Mouse (Mus musculus): Measurements from ENCODE around the gene Trim41. TPM values are rescaled to one million over a fixed set of nuclear protein-coding genes. Genes with fewer than 3 reads are reported as not detected.
A peak's percentile ranks its signal among the peaks of the same experiment; 100 is the strongest.

Gene Trim41
- total and polyA plus RNA-seq, 2 experiments: 11.4 to 18.2 TPM

GRCm38 (mm10) chr11:48777303-48777702, 39.9 kb downstream of the Trim41 start:
- no peak overlapping the region for H3K27ac ChIP-seq (replicated peaks; ENCODE audit: insufficient read depth, low read depth, low read length)
- H3K4me1 ChIP-seq (ENCODE audit: control insufficient read depth, insufficient read depth, low read length): no peaks in the 10 kb centered on the region
- no peaks in the 10 kb centered on the region for H3K79me2 ChIP-seq (ENCODE audit: control insufficient read depth, insufficient read depth, low read length)
- H3K27me3 ChIP-seq (ENCODE audit: control insufficient read depth, insufficient read depth, low read length): no peaks in the 10 kb centered on the region
- no peak overlapping the region for H3K4me3 ChIP-seq (ENCODE audit: insufficient read depth, low read depth, low read length)
- 91% methylated on average over 9 of the region's 9 CpGs for WGBS
- H3K36me3 ChIP-seq (ENCODE audit: control insufficient read depth, insufficient read depth, low read length): no peaks in the 10 kb centered on the region
- TF ChIP-seq CTCF (IDR thresholded peaks at IDR 0.05; ENCODE audit: low read depth, low read length) (no peak), POLR2A (IDR thresholded peaks at IDR 0.05; ENCODE audit: extremely low read depth, insufficient read depth, low read length) (no peak)
- H3K9ac ChIP-seq (ENCODE audit: low read depth, low read length): no peak overlapping the region
- DNase-seq (ENCODE audit: extremely low read depth, low read depth, low spot score): no peak

DNA sequence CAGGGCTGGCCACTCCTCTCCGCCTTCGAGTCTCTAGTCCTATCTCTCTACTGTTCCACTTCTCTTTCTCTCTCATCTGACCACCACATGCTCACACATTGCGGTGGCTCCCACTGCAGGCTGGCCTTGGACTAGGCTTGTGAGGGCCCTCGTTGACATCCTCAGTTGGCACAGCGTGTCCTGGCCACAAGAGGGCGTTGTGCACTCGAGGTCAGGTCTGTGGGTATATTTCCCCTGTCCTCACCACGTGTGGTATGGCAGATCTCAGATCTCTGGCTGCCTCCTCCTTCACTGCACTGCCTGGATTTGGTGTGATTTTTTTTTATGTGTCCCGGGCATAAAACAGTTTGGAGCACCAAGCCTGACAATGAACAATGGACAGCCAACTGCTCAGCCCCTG, 40.5 kb downstream of the Trim41 start:
- no peak overlapping the region for H3K9ac ChIP-seq (ENCODE audit: low read depth, low read length)
- no peaks in the 10 kb centered on the region for H3K79me2 ChIP-seq (ENCODE audit: control insufficient read depth, insufficient read depth, low read length)
- H3K4me1 ChIP-seq (ENCODE audit: control insufficient read depth, insufficient read depth, low read length): no peaks in the 10 kb centered on the region
- no peak overlapping the region for H3K4me3 ChIP-seq (ENCODE audit: insufficient read depth, low read depth, low read length)
- H3K27ac ChIP-seq (replicated peaks; ENCODE audit: insufficient read depth, low read depth, low read length): no peak overlapping the region
- H3K27me3 ChIP-seq (ENCODE audit: control insufficient read depth, insufficient read depth, low read length): no peaks in the 10 kb centered on the region
- 42% methylated on average over 9 of the region's 9 CpGs for WGBS
- no peak for DNase-seq (ENCODE audit: extremely low read depth, low read depth, low spot score)
- H3K36me3 ChIP-seq (ENCODE audit: control insufficient read depth, insufficient read depth, low read length): no peaks in the 10 kb centered on the region
- TF ChIP-seq POLR2A (IDR thresholded peaks at IDR 0.05; ENCODE audit: extremely low read depth, insufficient read depth, low read length) (no peak), CTCF (IDR thresholded peaks at IDR 0.05; ENCODE audit: low read depth, low read length) (peak; percentile 53)

- Histone ChIP-seq H3K9ac (ENCODE audit: low read depth, low read length) (no peak overlapping the region), H3K4me1 (ENCODE audit: control insufficient read depth, insufficient read depth, low read length) (no peaks in the 10 kb centered on the region), H3K27me3 (ENCODE audit: control insufficient read depth, insufficient read depth, low read length) (no peaks in the 10 kb centered on the region), H3K36me3 (ENCODE audit: control insufficient read depth, insufficient read depth, low read length) (no peaks in the 10 kb centered on the region), H3K27ac (replicated peaks; ENCODE audit: insufficient read depth, low read depth, low read length) (no peak overlapping the region), H3K4me3 (ENCODE audit: insufficient read depth, low read depth, low read length) (no peak overlapping the region), H3K79me2 (ENCODE audit: control insufficient read depth, insufficient read depth, low read length) (no peaks in the 10 kb centered on the region)
- TF ChIP-seq POLR2A (IDR thresholded peaks at IDR 0.05; ENCODE audit: extremely low read depth, insufficient read depth, low read length) (no peak), CTCF (IDR thresholded peaks at IDR 0.05; ENCODE audit: low read depth, low read length) (0 out of 2 replicates have a peak, but pooled peaks have one; percentile 10)
- WGBS: 6% methylated on average over 7 of the region's 7 CpGs
- DNase-seq (ENCODE audit: extremely low read depth, low read depth, low spot score): peak; percentile 47
Observed at GRCm38 (mm10) chr11:48775483-48775882, 41.7 kb downstream of the Trim41 start.

GRCm38 (mm10) chr11:48774443-48775298, 42.5 kb downstream of the Trim41 start:
- WGBS: 39% methylated on average over 17 of the region's 17 CpGs

GRCm38 (mm10) chr11:48771691-48772090, 45.5 kb downstream of the Trim41 start:
- Histone ChIP-seq H3K4me3 (ENCODE audit: insufficient read depth, low read depth, low read length) (no peak overlapping the region), H3K4me1 (ENCODE audit: control insufficient read depth, insufficient read depth, low read length) (no peaks in the 10 kb centered on the region), H3K9ac (ENCODE audit: low read depth, low read length) (no peak overlapping the region), H3K27me3 (ENCODE audit: control insufficient read depth, insufficient read depth, low read length) (no peaks in the 10 kb centered on the region), H3K36me3 (ENCODE audit: control insufficient read depth, insufficient read depth, low read length) (no peaks in the 10 kb centered on the region), H3K27ac (replicated peaks; ENCODE audit: insufficient read depth, low read depth, low read length) (no peak overlapping the region), H3K79me2 (ENCODE audit: control insufficient read depth, insufficient read depth, low read length) (no peaks in the 10 kb centered on the region)
- TF ChIP-seq POLR2A (IDR thresholded peaks at IDR 0.05; ENCODE audit: extremely low read depth, insufficient read depth, low read length): no peak
- TF ChIP-seq CTCF (IDR thresholded peaks at IDR 0.05; ENCODE audit: low read depth, low read length): peak; percentile 82
- WGBS: 4% methylated on average over 2 of the region's 2 CpGs
- peak; percentile 24 for DNase-seq (ENCODE audit: extremely low read depth, low read depth, low spot score)

More at GRCm38 (mm10) chr11:48774443-48775298, 42.5 kb downstream of the Trim41 start:
- Histone ChIP-seq H3K9ac (ENCODE audit: low read depth, low read length) (no peak overlapping the region), H3K36me3 (ENCODE audit: control insufficient read depth, insufficient read depth, low read length) (no peaks in the 10 kb centered on the region), H3K27ac (replicated peaks; ENCODE audit: insufficient read depth, low read depth, low read length) (no peak overlapping the region), H3K27me3 (ENCODE audit: control insufficient read depth, insufficient read depth, low read length) (no peaks in the 10 kb centered on the region), H3K79me2 (ENCODE audit: control insufficient read depth, insufficient read depth, low read length) (no peaks in the 10 kb centered on the region), H3K4me3 (ENCODE audit: insufficient read depth, low read depth, low read length) (no peak overlapping the region), H3K4me1 (ENCODE audit: control insufficient read depth, insufficient read depth, low read length) (no peaks in the 10 kb centered on the region)
- peak; percentile 40 for DNase-seq (ENCODE audit: extremely low read depth, low read depth, low spot score)
- TF ChIP-seq CTCF (IDR thresholded peaks at IDR 0.05; ENCODE audit: low read depth, low read length): peak; percentile 20; the same call in 1 of the 2 replicates
- TF ChIP-seq POLR2A (IDR thresholded peaks at IDR 0.05; ENCODE audit: extremely low read depth, insufficient read depth, low read length): no peak

Data from liver, adult 2 months (tissue).